Mouse (Mus musculus) embryo, embryonic 10.5 days (tissue): ENCODE data around the gene Prkag1.
"Not testable (repeated sequence)": the region's sequence is repeated elsewhere in the genome, so short reads cannot be mapped to it uniquely, and the experiment has no call there.

ENCODE experiments used
- DNase-seq: peaks from one replicate; pipeline ENCODE4 v3.0.0-alpha.2; 2015; ENCODE audit warnings: low spot score

The Prkag1 gene

GRCm38 (mm10) chr15:98821403-98821802 lies 9.9 kb downstream of the Prkag1 start:
- peak; percentile 31 for DNase-seq

- DNase-seq = no peak
These were observed 10.4 kb downstream of the Prkag1 start for GRCm38 (mm10) chr15:98820937-98821336.

GRCm38 (mm10) chr15:98818171-98818570 lies 13.2 kb downstream of the Prkag1 start:
- no peak for DNase-seq

GRCm38 (mm10) chr15:98812741-98813424 lies 18.4 kb downstream of the Prkag1 start:
- no peak for DNase-seq

- not testable (repeated sequence) for DNase-seq
These were observed 21.1 kb downstream of the Prkag1 start for GRCm38 (mm10) chr15:98810212-98810611.

- DNase-seq = no peak
These were observed 21.9 kb downstream of the Prkag1 start, which contains the start of gene Ddn for GRCm38 (mm10) chr15:98809390-98809789. Gene Ddn, minus strand, starts transcription at chr15:98809490.

DNA sequence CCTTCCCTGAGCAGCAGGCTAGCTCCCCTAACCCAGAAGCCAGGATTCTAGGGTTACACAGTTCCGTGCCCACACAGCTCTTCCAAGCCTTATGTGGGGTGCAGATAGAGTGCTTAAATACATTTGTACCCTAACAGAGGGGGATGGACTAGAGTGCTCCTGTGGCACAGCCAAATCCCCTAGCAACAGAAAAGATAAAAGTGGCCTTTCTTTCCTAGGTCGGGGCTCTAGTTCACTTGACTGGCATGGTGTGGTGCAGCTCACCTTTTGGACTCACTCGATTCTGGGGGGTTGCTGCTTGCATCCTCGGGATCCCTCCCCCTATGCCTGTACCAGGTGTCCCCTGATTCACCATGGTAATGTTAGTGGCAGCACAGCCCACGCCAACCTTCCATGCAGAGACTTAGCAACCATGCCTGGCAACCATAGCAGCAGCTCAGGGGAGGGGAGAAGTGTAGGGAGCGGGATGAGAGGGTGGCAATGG lies 22.6 kb downstream of the Prkag1 start:
- DNase-seq = no peak

GRCm38 (mm10) chr15:98807895-98808650 lies 23.2 kb downstream of the Prkag1 start:
- no peak for DNase-seq

DNA sequence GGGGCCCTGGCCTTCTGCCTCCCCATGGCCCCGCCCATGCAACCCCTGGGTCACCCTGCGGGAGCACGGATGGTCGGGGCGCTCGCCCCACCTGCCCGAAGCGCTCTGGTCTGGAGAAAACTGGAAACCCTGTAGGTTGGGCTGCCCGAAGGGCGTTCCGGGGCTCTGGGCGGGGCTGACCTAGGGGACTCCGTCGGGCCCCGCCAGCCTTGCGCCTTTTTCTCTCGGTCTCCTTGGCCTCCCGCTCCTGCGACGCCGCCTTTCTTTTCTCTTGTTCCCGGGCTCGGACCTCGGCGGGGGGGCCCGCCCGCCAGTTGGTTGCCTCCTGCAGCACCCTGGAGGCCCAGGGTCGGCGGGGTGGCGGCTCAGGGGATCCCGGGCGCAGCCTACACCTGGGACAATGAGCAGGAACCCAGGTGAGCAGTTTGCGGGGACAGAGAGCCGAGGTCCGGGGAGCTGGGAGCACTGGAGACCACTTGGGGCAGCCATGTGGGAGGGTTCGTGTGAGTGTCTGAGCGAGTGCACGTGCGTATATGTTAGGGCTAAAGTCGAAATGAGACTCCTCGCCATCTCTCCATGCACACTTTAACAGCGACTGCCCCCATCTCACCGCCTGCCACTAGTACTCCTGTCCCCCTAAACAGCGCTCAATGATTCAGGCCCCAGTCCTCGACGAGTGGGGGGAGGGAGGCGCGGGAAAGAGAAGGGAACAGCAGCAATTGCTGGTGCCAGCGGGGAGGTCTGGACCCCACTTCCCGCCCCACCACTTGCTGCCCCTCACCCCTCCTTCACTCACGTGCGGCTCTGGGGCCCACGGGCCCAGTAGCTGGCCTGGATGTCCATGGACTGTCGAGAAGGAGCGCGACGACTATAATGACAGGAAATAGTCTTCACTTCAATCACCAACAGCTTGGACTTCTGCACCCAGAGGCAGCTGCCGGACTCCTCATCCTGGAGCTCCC lies 24.2 kb downstream of the Prkag1 start:
- DNase-seq = no peak

DNA sequence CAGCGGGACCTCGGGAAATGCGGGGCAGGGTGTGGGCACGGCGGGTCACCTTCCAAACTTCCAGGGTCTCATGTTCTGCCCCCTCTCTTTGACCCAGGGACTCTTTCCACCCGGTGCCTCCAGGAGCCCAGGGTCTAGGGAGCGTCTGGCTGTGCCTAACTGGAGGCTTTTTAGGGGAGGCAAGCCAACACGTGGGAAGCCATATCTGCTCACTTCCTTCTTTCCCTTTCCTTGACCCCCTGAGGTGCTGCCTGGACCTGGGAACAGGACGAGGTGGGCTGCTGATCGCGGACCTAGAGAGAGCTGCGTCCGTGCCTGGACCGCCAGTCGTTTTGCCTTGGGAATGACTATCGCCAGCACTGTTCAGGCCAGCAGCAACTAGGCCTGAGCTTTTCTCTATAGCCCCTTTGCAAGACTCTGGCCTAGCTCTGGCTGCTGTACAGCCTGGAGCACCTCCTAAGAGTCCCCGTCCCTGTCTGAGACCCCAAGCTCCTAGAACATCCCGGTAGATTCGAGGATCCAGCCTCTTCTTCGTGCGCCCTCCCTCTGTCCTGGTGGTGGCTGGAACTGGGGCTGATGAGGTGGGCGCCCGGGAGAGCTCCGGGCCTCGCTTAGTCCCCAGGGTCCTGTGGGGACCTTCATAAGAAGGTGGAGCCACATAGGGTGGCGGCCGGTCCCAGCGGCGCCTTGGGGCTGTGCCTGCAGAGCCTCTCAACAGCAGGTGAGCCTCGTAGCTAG lies 25.1 kb downstream of the Prkag1 start:
- no peak for DNase-seq

- DNase-seq = peak; percentile 90
These were observed 25.8 kb downstream of the Prkag1 start for GRCm38 (mm10) chr15:98805324-98806040.

DNA sequence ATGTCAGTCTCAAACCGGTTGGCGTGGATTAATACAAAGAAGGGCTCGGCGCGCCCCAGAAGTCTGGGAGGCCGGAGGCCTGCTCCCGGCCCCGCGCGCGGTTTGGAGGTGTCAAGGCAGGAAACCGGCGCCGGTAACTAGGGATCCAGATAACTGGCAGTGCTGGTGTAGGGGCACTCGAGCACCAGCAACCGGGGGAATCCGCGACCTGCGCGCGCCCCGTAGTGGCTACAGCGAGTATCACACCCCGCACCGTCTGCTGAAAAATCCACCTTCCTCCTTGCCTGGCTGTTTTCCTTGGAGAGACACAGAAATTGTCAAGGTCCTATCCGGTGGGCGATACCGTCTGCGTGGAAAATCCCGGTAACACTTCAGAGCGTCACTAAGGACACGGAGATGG lies 27.3 kb downstream of the Prkag1 start:
- peak; percentile 88 for DNase-seq

DNA sequence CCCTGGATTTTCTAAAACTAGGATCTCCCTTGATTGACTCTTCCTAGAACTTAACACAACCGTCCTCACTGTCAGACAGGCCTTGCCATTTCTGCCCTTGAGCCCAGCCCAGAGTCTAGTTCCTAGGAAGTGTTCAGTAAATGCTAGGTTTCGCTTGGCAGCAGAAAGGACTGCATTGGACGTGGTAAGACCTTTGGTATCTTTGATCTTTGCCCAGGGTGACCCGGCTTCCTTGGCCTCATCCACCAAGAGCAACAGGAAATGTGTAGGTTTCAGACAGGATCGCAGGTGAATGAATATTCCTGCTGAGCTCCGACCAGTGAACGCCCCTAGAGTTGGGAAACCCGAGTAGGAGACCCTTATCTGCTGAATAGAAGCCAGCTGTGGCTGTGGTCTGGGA lies 28.4 kb downstream of the Prkag1 start:
- DNase-seq = no peak

- DNase-seq = peak; percentile 95
These were observed 31.9 kb downstream of the Prkag1 start for GRCm38 (mm10) chr15:98799396-98799795.

- no peak for DNase-seq
These were observed 32.4 kb downstream of the Prkag1 start for GRCm38 (mm10) chr15:98798903-98799302.

- DNase-seq = peak; percentile 90
These were observed 33.4 kb downstream of the Prkag1 start for GRCm38 (mm10) chr15:98797835-98798492.

DNA sequence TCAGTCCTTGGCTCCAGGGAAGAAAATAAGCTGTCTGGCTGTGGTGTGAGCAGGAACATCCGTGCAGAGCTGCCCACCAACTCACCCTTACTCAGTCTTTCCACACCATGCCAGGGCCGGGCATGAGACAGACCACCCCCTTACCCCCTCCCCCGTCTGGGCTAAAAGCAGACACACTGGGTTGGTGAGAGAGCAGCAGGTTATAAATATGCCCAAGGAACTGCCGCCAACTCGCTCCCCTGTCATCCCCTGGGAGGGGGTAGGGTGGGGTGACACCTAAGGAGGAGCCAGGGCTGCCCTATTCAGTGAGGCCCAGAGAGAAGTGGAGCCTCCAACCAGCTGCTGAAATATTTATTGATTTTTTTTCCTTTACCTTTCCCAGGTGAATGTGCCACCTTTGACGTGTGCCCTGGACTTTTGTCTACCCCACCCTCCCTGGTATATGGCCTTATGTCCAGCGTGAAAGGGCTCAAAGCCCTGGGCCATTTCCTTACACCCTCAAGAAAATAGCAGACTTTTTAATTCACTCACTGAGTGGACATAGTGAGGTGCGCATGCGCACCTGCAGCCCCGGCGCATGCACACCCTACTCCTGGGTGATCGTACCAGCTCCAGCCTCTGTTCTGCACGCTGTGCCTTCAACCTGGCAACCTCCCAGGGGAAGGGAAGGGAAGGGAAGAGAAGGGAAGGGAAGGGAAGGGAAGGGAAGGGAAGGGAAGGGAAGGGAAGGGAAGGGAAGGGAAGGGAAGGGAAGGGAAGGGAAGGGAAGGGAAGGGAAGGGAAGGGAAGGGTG lies 34.3 kb downstream of the Prkag1 start:
- DNase-seq = no peak

- DNase-seq = no peak
These were observed 38.1 kb downstream of the Prkag1 start for GRCm38 (mm10) chr15:98793141-98793698.
